Mouse (Mus musculus): ENCODE measurements around the gene Dars2. TPM values are rescaled to one million over a fixed set of nuclear protein-coding genes. Genes with fewer than 3 reads are reported as not detected.

The Dars2 gene
- polyA plus RNA-seq, 1 experiment from 2014 or later: 56.3 TPM

- Histone ChIP-seq H3K27ac (ENCODE audit: low read depth, low read length) (no peak overlapping the region), H3K9ac (ENCODE audit: low read length) (no peak overlapping the region), H3K36me3 (ENCODE audit: control insufficient read depth, insufficient read depth, low read length) (no peaks in the 10 kb centered on the region; the same call in 1 of the 2 replicates), H3K4me2 (no peak overlapping the region), H3K4me1 (ENCODE audit: control insufficient read depth, insufficient read depth, low read length) (no peaks in the 10 kb centered on the region), H3K4me3 (ENCODE audit: low read depth, low read length) (no peak overlapping the region), H3K9me3 (ENCODE audit: control insufficient read depth, low read length) (no peaks in the 10 kb centered on the region), H3K27me3 (ENCODE audit: control insufficient read depth, insufficient read depth, low read length) (no peaks in the 10 kb centered on the region)
- ATAC-seq (ENCODE audit: low FRiP score) (no peak), DNase-seq (ENCODE audit: low spot score, missing footprints) (no peak)
- 83% methylated on average over 5 of the region's 5 CpGs for WGBS
Observed at GRCm38 (mm10) chr1:161006471-161006870, 64.0 kb downstream of the Dars2 start.

GRCm38 (mm10) chr1:161005526-161005925 lies 64.9 kb downstream of the Dars2 start:
- H3K4me2 ChIP-seq: no peak overlapping the region
- WGBS: 69% methylated on average over 3 of the region's 3 CpGs

GRCm38 (mm10) chr1:161004942-161005341 lies 65.5 kb downstream of the Dars2 start:
- DNase-seq (ENCODE audit: low spot score, missing footprints): no peak

More at GRCm38 (mm10) chr1:161005526-161005925, 64.9 kb downstream of the Dars2 start:
- H3K27me3 ChIP-seq (ENCODE audit: control insufficient read depth, insufficient read depth, low read length): no peaks in the 10 kb centered on the region
- DNase-seq (ENCODE audit: low spot score, missing footprints) (no peak), ATAC-seq (ENCODE audit: low FRiP score) (no peak)
- H3K4me3 ChIP-seq (ENCODE audit: low read depth, low read length): no peak overlapping the region
- no peaks in the 10 kb centered on the region; the same call in 1 of the 2 replicates for H3K36me3 ChIP-seq (ENCODE audit: control insufficient read depth, insufficient read depth, low read length)
- no peak overlapping the region for H3K27ac ChIP-seq (ENCODE audit: low read depth, low read length)
- H3K4me1 ChIP-seq (ENCODE audit: control insufficient read depth, insufficient read depth, low read length): no peaks in the 10 kb centered on the region
- H3K9ac ChIP-seq (ENCODE audit: low read length): no peak overlapping the region
- H3K9me3 ChIP-seq (ENCODE audit: control insufficient read depth, low read length): no peaks in the 10 kb centered on the region

GRCm38 (mm10) chr1:160993851-160994250 lies 76.6 kb downstream of the Dars2 start:
- 85% methylated on average over 6 of the region's 6 CpGs for WGBS
- Histone ChIP-seq H3K4me2 (no peak overlapping the region), H3K9ac (ENCODE audit: low read length) (no peak overlapping the region), H3K9me3 (ENCODE audit: control insufficient read depth, low read length) (no peaks in the 10 kb centered on the region), H3K27ac (ENCODE audit: low read depth, low read length) (no peak overlapping the region), H3K4me3 (ENCODE audit: low read depth, low read length) (no peak overlapping the region), H3K4me1 (ENCODE audit: control insufficient read depth, insufficient read depth, low read length) (no peaks in the 10 kb centered on the region), H3K36me3 (ENCODE audit: control insufficient read depth, insufficient read depth, low read length) (no peaks in the 10 kb centered on the region; the same call in 1 of the 2 replicates), H3K27me3 (ENCODE audit: control insufficient read depth, insufficient read depth, low read length) (no peaks in the 10 kb centered on the region)
- ATAC-seq (ENCODE audit: low FRiP score) (peak; percentile 9; the same call in 1 of the 2 replicates), DNase-seq (ENCODE audit: low spot score, missing footprints) (no peak)

More at GRCm38 (mm10) chr1:161004942-161005341, 65.5 kb downstream of the Dars2 start:
- no peak for ATAC-seq (ENCODE audit: low FRiP score)
- Histone ChIP-seq H3K4me2 (no peak overlapping the region), H3K36me3 (ENCODE audit: control insufficient read depth, insufficient read depth, low read length) (no peaks in the 10 kb centered on the region; the same call in 1 of the 2 replicates), H3K27ac (ENCODE audit: low read depth, low read length) (no peak overlapping the region), H3K27me3 (ENCODE audit: control insufficient read depth, insufficient read depth, low read length) (no peaks in the 10 kb centered on the region), H3K4me1 (ENCODE audit: control insufficient read depth, insufficient read depth, low read length) (no peaks in the 10 kb centered on the region), H3K9me3 (ENCODE audit: control insufficient read depth, low read length) (no peaks in the 10 kb centered on the region), H3K4me3 (ENCODE audit: low read depth, low read length) (no peak overlapping the region), H3K9ac (ENCODE audit: low read length) (no peak overlapping the region)
- WGBS: 67% methylated on average over 4 of the region's 4 CpGs

Other genes starting within 250 kb of the Dars2 start
- 8.6 and 8.8 TPM in 2 replicates for gene Rc3h1, start 164.2 kb downstream of the Dars2 start, polyA plus RNA-seq (2014; fragmentation: Nextera tagmentation; extraction: Ambion mirVana)
- gene Serpinc1, start 92.1 kb downstream of the Dars2 start, polyA plus RNA-seq (2014; fragmentation: Nextera tagmentation; extraction: Ambion mirVana): 1.4 and 1.9 TPM in 2 replicates
- gene Zbtb37, start 35.8 kb downstream of the Dars2 start, polyA plus RNA-seq (2014; fragmentation: Nextera tagmentation; extraction: Ambion mirVana): 10.7 and 15.0 TPM in 2 replicates
- 41.6 and 45.8 TPM in 2 replicates for gene Cenpl, start 55 bp upstream of the Dars2 start, polyA plus RNA-seq (2014; fragmentation: Nextera tagmentation; extraction: Ambion mirVana)
- gene Klhl20, start 60.9 kb upstream of the Dars2 start, polyA plus RNA-seq (2014; fragmentation: Nextera tagmentation; extraction: Ambion mirVana): 19.8 and 20.3 TPM in 2 replicates
- 5.9 and 6.0 TPM in 2 replicates for gene Ankrd45, start 72.0 kb upstream of the Dars2 start, polyA plus RNA-seq (2014; fragmentation: Nextera tagmentation; extraction: Ambion mirVana)
- gene Tex50, start 88.7 kb upstream of the Dars2 start, polyA plus RNA-seq (2014; fragmentation: Nextera tagmentation; extraction: Ambion mirVana): not detected in 2 replicates
- gene Prdx6, start 180.6 kb upstream of the Dars2 start, polyA plus RNA-seq (2014; fragmentation: Nextera tagmentation; extraction: Ambion mirVana): 389 and 403 TPM in 2 replicates

All from midbrain, embryonic 11.5 days (tissue).